Mouse (Mus musculus) macrophage (primary cell): ENCODE results near the gene Trcg1. TPM values are rescaled to one million over a fixed set of nuclear protein-coding genes. Genes with fewer than 3 reads are reported as not detected.

Experiments
- H3K27ac ChIP-seq: fragments of 350-480 bp; formaldehyde crosslinking; 2 replicates; pipeline ENCODE4 v1.9.0; 2021
- H3K36me3 ChIP-seq: fragments of 350-480 bp; formaldehyde crosslinking; 2 replicates; pipeline ENCODE4 v1.9.0; 2021; ENCODE audit errors: inconsistent target
- H3K4me3 ChIP-seq: fragments of 350-480 bp; formaldehyde crosslinking; 2 replicates; pipeline ENCODE4 v1.9.0; 2021; ENCODE audit errors: inconsistent target
- H3K79me2 ChIP-seq: fragments of 350-480 bp; formaldehyde crosslinking; 2 replicates; pipeline ENCODE4 v1.9.0; 2021; ENCODE audit errors: inconsistent target
- WGBS: methylation state at CpG from one replicate; pipeline ENCODE4 v1.1.7; 2026; ENCODE audit warnings: inconsistent platforms; ENCODE audit not compliant: missing documents; 5-methylcytosine and 5-hydroxymethylcytosine counted together
- polyA plus RNA-seq: library from polyadenylated mRNA; stranded (reverse); fragments of 250-400 nt; gene quantifications from 3 replicates; pipeline ENCODE4 v1.2.4, GENCODE M21; 2018; ENCODE audit warnings: inconsistent platforms

Trcg1 gene
- polyA plus RNA-seq, 1 experiment from 2014 or later: not detected

DNA sequence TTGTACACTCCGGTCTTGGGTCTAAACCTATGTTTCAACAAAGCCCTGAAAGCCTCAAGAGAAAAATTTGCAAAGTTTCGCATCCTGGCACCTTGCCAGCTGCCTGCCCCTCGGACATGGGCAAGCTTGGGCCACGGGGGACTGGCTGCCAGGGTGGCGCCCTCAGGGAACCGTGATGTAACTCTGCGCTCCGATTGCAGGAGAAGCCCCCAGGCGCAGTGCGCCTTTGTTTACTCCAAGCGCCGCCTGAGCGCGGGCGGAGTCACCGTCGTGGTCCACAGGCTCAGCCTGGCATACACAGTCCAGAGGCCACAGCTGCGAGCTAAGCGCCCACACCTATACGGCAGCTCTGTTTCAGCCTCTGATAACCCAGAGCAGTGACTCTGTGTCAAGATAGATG lies 45.2 kb downstream of the Trcg1 start:
- Histone ChIP-seq H3K79me2 (no peaks in the 10 kb centered on the region), H3K36me3 (no peaks in the 10 kb centered on the region), H3K27ac (no peak overlapping the region), H3K4me3 (no peak overlapping the region)
- WGBS: 77% methylated on average over 20 of the region's 20 CpGs

DNA sequence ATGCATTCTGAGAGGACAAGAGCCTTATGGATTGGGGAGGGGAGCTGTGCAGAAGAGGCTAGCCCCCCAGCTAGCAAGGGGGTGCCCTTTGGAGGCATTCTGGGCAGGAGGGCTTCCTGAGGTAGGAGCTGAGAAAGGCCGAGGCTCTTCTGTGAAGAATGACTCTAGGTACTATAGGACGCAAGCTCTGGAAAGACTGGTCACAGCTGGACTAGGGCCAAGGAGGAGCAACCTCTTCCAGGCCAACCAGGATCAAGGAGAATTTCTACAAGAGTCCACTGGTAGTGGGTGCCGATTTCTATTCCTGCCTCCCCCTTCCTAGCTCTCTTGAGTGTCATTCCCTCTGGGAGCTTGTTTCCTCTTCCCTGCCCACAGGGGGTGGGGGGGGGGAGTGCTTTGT lies 46.3 kb downstream of the Trcg1 start:
- Histone ChIP-seq H3K4me3 (no peak overlapping the region), H3K27ac (no peak overlapping the region), H3K36me3 (no peaks in the 10 kb centered on the region), H3K79me2 (no peaks in the 10 kb centered on the region)
- WGBS: 86% methylated on average over 3 of the region's 3 CpGs

DNA sequence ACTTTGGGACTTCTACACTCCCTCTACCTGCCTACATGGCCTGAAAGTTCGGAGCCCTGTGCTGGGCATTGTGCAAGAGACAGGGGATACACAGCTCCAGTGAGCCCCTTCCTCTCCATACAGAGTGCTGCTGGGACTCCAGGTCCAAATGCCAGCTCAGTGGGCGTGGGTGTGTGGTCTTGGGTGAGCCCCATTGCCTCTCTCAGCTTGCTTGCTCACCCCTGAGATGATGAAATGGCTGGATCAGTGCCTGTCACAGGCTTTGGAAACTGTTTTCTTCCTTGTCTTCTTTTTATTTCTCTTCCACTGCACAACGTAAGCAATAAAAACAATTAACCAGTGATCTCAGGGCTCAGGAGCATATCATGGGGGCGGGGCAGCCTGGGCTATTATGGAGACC lies 47.0 kb downstream of the Trcg1 start:
- 80% methylated on average over 4 of the region's 4 CpGs for WGBS
- Histone ChIP-seq H3K27ac (no peak overlapping the region), H3K4me3 (no peak overlapping the region), H3K36me3 (no peaks in the 10 kb centered on the region), H3K79me2 (no peaks in the 10 kb centered on the region)

DNA sequence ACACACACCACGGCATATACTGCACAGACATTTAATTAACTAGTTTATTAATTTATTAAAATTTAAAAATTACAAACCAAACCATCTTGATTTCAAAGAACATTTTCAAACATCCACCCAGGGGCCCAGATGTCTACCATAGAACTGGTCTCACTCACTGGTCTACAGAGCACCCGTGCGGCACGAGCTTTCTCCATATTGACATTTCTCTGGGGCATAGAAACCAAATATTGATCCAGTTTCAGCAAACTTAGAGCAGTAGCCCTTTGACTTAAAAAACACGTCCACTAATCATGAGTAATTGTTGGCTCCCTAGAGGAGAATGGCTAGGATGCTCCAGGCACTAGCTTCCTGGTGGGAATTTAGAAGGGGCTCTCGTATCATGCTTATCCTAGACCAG lies 50.8 kb downstream of the Trcg1 start:
- H3K27ac ChIP-seq: no peak overlapping the region
- no peaks in the 10 kb centered on the region for H3K79me2 ChIP-seq
- no peak overlapping the region for H3K4me3 ChIP-seq
- no peaks in the 10 kb centered on the region for H3K36me3 ChIP-seq
- WGBS: 89% methylated on average over 6 of the region's 6 CpGs

DNA sequence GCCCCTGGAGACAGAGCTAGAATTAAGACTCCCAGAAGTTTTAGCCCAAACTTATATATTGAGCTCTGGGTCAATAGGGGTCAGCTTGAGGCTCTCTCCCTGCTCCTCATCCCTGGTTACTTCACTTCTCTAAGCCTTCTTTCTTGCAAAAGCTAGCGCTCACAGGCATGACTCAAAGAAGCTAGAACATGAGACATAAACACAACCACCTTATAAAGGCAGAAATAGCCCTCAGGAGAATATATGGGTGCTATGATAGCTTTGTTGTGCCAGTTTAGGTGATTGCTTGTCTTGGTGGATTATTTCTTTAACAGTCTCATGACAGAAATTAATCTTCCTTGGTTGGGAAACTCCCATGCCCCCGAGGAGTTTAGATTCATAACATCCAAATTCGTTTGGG lies 58.5 kb downstream of the Trcg1 start:
- Histone ChIP-seq H3K4me3 (no peak overlapping the region), H3K27ac (no peak overlapping the region), H3K36me3 (no peaks in the 10 kb centered on the region), H3K79me2 (no peaks in the 10 kb centered on the region)
- 96% methylated on average over 3 of the region's 3 CpGs for WGBS

DNA sequence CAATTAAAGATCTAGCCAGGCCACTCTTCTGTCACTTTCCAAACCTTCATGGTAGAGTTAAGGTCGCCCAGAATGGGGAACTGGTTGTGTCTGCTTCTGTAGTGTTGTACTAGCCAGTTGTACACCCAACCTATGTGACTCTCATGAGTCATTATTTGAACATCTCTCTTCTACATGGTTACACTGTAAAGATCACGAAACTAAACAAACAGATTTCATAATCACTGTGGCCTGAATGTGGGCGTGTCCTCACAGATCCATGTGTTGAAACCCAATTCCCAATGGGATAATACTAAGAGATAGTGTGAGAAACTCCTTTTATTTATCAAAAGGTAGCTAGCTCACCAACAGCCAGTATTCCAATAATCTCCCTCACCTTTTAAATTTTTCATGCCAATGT lies 59.3 kb downstream of the Trcg1 start:
- WGBS: 57% methylated on average over 3 of the region's 3 CpGs
- no peak overlapping the region for H3K27ac ChIP-seq
- H3K4me3 ChIP-seq: no peak overlapping the region

DNA sequence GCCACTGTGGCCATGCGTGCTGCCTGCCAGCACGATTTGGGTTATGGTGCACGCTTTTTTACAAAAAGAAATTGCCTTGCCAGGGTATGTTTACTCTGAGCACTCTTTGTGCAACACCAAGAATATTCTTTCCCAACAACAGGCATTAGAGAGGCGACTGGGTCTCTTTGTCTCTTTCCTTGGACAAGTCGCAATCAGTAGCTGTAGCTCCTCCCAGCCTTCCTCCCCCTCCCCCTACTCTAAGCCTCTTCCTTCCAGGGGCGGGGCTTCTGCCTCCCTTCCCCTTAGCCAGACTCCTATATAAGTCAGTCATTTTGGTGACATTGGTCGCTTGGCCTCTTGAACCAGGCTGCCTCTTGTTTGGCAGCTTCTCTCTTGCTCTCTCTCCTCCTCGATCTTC lies 59.9 kb downstream of the Trcg1 start:
- Histone ChIP-seq H3K79me2 (no peaks in the 10 kb centered on the region), H3K27ac (no peak overlapping the region), H3K4me3 (no peak overlapping the region), H3K36me3 (no peaks in the 10 kb centered on the region)
- 84% methylated on average over 8 of the region's 8 CpGs for WGBS

More for the DNA sequence above, 59.3 kb downstream of the Trcg1 start:
- H3K36me3 ChIP-seq: no peaks in the 10 kb centered on the region
- no peaks in the 10 kb centered on the region for H3K79me2 ChIP-seq

DNA sequence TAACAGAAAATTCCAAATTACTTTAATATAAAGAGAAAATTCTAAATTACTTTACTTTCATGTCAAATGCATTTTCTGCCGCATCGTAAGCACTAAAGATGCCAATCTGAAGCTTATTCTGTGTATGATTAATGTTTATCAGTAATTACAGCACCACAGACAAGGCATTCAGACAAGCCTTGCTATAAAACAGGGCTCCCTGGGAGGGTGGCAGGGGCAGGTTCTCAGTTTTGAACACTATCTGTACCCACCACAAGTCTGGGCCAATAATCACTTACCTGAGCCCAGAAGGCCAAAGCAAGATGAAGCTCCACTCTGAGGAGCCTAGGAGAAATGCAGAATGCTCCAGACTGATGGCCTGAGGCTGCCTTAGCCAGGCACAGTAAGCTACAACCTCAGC lies 61.6 kb downstream of the Trcg1 start:
- H3K27ac ChIP-seq: no peak overlapping the region
- no peaks in the 10 kb centered on the region for H3K36me3 ChIP-seq
- H3K79me2 ChIP-seq: no peaks in the 10 kb centered on the region
- H3K4me3 ChIP-seq: no peak overlapping the region
- WGBS: 100% methylated on average over 2 of the region's 2 CpGs

Other genes starting within 250 kb of the Trcg1 start
- 12.0 to 23.0 TPM (median 12.3 TPM) in 3 replicates for gene Ptpn9, start 241.6 kb upstream of the Trcg1 start, polyA plus RNA-seq
- gene Sin3a, start 164.5 kb upstream of the Trcg1 start, polyA plus RNA-seq: 23.9 to 29.7 TPM (median 29.7 TPM) in 3 replicates
- gene Man2c1, start 105.9 kb upstream of the Trcg1 start, polyA plus RNA-seq: 26.9 to 46.4 TPM (median 35.9 TPM) in 3 replicates
- gene Neil1, start 88.3 kb upstream of the Trcg1 start, polyA plus RNA-seq: 3.3 to 8.3 TPM (median 5.6 TPM) in 3 replicates
- gene Commd4, start 78.2 kb upstream of the Trcg1 start, polyA plus RNA-seq: 45.0 to 80.9 TPM (median 72.1 TPM) in 3 replicates
- gene 1700017B05Rik, start 26.1 kb downstream of the Trcg1 start, polyA plus RNA-seq: 20.1 to 60.1 TPM (median 39.1 TPM) in 3 replicates
- gene Ppcdc, start 203.6 kb downstream of the Trcg1 start, polyA plus RNA-seq: 7.9 to 18.3 TPM (median 17.6 TPM) in 3 replicates
- gene Scamp5, start 231.5 kb downstream of the Trcg1 start, polyA plus RNA-seq: 64.9 to 120 TPM (median 72.8 TPM) in 3 replicates